Mouse (Mus musculus) lung, adult 2 months (tissue): Measurements from ENCODE around the gene Pik3r2. TPM values are rescaled to one million over a fixed set of nuclear protein-coding genes. Genes with fewer than 3 reads are reported as not detected.

Experiments
- DNase-seq: peaks from one replicate; pipeline ENCODE4 v3.0.0; 2022
- H3K4me1 ChIP-seq: fragments of 200-500 bp; 2 replicates; pipeline ENCODE4 v1.6.1; 2011; ENCODE audit warnings: low read length; ENCODE audit not compliant: control insufficient read depth, insufficient read depth
- H3K4me3 ChIP-seq: fragments of 200-500 bp; replicated peaks from 2 replicates; pipeline ENCODE3; 2011; ENCODE audit warnings: low read depth, mild to moderate bottlenecking, control low read depth, low read length; ENCODE audit errors: extremely low read depth
- CTCF ChIP-seq: fragments of 200-500 bp; IDR thresholded peaks from 2 replicates; pipeline ENCODE4 v1.5.1; 2011; ENCODE audit warnings: mild to moderate bottlenecking, low read length, control low read depth; ENCODE audit not compliant: insufficient read depth
- POLR2A ChIP-seq: fragments of 200-500 bp; IDR thresholded peaks from 2 replicates; pipeline ENCODE4 v1.6.1; 2011; ENCODE audit warnings: low read depth, mild to moderate bottlenecking, control low read depth, low read length, borderline replicate concordance; ENCODE audit errors: extremely low read depth
- WGBS: fragments of 180-500 bp; shearing (Covaris S2); methylation state at CpG from one replicate; pipeline ENCODE4 v1.1.7; 2018; 5-methylcytosine and 5-hydroxymethylcytosine counted together
- polyA plus RNA-seq: library from polyadenylated mRNA; depleted of rRNA; stranded (reverse); fragments of >200 nt; gene quantifications from 2 replicates; pipeline ENCODE4 v1.2.3, GENCODE M21; 2012

Gene Pik3r2
- polyA plus RNA-seq, 1 experiment: 112 TPM

DNA sequence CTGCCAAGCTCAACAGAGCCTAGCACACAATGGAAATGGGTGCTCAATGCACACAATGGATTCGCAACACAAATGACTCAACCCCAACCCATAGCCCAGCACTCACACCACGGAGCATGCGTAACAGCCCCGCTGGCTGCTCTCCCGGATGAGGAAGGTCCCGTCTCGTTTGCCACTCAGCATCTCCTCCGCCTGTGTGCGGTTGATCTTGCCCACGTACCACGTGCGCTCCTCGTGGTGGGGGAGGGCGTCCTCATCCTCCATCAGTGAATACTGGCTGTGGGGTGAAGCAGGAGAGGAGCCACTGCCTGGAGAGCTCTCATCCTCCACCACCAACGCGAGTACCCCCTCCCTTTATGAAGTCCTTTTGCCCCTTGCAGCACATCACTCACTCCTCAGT, 7.6 kb downstream of the Pik3r2 start:
- WGBS: 79% methylated on average over 16 of the region's 16 CpGs
- Histone ChIP-seq H3K4me1 (peaks cover 13% of the 10 kb centered on the region), H3K4me3 (no peak overlapping the region)
- no peak for TF ChIP-seq CTCF
- no peak for TF ChIP-seq POLR2A
- DNase-seq: no peak

DNA sequence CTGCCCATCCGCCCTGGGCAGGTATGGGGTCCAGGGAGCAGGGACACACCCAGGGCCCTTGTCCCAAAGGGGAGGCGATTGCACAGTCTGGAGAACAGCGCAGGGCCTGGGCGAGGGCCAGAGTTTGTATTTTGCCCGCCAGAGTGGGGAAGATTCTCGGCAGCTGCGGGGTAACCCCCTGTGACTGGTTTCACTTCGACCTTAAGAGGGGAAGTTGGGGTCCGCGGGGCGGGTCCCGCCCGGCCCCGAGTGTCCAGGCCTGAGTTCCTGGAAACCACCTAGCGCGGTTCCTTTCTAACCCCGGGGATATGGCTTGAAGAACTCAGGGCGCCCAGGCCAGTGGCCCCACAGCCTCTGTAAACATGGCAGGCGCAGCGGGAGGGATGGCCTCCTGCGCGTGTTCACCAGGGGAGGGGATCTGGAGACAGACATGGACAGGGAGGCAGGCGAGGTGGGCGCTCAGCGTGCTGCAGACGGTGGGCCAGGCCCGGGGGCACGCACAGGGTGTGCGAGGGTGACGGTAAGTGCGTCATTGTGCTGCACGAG, 8.2 kb downstream of the Pik3r2 start:
- Histone ChIP-seq H3K4me3 (no peak overlapping the region), H3K4me1 (peaks cover 12% of the 10 kb centered on the region)
- no peak for DNase-seq
- TF ChIP-seq POLR2A (no peak), CTCF (no peak)
- whole genome bisulfite sequencing: 91% methylated on average over 32 of the region's 32 CpGs

DNA sequence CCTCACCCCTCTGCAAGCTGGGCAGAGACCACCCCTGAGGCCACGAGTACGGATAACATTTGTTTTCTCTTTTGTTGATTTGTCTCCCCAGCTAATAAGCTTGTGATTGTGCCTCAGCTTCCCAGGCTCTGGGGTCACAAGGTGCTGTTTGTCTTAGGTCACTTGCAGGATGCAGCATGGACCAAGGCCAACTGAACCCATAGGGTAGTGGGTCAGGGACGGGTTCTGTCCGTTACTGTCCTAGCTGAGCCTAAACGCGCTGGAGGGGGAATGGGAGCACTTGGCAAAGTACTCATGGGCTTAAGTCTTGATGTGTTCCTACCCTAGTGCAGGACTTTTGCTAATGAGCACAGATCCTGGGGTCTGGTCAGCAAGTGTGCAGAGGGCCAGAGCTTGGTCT, 9.0 kb downstream of the Pik3r2 start:
- WGBS: 80% methylated on average over 6 of the region's 6 CpGs
- no peak overlapping the region for H3K4me3 ChIP-seq
- H3K4me1 ChIP-seq: peaks cover 12% of the 10 kb centered on the region
- no peak for TF ChIP-seq CTCF
- no peak for TF ChIP-seq POLR2A
- no peak for DNase-seq

DNA sequence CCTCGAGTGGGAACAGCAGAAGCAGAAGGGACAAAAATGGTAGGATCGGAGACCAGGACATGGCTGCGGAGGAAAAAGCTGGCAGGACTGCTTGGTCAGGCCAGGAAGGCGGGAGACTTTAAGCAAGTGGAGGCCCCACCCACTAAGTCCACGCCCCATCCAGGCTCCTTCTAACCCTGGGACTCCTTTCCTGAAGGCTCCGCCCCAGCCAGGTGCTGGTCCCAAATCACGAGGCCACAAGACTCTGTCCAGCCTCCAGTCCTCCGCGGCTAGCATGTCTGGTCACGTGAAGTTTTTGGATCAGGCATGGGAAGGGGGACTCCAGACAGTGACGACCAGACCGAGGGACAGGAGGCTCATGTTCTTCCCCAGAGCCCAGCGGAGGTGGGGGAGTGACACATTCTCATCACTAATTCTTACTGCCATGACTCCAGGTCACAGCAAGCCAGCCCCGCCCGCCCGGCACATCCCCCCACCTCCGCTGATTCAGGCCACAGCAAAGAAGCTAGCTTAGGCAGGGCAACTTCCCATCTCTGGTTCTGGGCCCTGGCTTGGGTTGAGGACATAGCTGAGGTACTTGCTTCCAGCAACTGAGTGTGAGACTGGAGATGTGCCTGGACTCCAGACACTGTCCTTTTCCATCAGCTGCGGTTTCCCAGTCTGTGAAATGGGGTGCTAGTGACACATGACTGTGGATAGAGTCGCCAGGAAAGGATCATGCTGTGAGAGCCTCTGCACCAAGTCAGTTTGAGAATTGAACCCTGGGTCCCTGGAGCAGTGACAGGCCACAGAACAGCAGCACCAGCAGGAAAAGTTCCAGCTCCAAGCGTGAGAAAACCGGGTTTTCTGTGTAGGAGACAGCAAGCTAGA, 9.7 kb downstream of the Pik3r2 start:
- Histone ChIP-seq H3K4me1 (peaks cover 12% of the 10 kb centered on the region), H3K4me3 (peak overlapping the region; percentile 68)
- WGBS: 13% methylated on average over 21 of the region's 21 CpGs
- peak; percentile 94 for TF ChIP-seq POLR2A
- no peak for TF ChIP-seq CTCF
- peak; percentile 87 for DNase-seq

DNA sequence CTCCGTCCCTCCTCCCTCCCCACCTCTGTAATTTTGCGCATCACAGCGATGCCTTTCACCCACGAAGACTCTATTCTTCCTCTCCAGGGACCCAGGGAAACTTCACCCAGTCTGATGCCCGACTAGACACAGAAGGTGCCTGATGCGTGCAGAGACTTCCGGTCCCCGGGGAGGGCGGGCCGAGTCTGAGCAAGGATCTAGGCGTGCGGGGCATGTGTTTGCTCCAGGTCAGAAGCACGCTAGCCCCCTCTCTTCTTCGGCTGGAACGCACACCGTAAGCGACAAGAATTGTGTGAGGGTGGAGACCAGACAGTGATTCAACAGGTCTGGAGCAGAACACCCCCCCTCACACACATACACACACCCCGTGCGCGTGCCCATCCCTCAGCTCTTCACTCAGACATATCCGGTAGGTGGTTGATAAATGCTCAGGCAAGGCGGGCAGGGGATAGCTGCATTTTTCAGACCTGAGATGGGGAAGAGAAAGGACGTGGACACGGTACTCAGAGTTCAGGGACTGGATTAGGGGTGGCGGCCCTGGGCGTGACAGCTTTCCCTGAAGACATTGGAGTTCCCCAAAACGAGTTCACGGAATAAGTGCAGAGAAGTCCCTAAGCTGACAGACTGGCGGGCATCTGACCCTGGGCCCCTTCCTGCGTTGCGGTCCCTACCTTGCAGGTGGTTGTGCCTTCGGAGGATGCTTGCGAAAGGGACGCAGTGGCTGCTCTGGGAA, 10.5 kb downstream of the Pik3r2 start:
- H3K4me1 ChIP-seq: peaks cover 17% of the 10 kb centered on the region
- TF ChIP-seq POLR2A (peak; percentile 8; the same call in 1 of the 2 replicates), CTCF (no peak)
- peak overlapping the region; percentile 68 for H3K4me3 ChIP-seq
- WGBS: 2% methylated on average over 34 of the region's 34 CpGs
- DNase-seq: no peak

DNA sequence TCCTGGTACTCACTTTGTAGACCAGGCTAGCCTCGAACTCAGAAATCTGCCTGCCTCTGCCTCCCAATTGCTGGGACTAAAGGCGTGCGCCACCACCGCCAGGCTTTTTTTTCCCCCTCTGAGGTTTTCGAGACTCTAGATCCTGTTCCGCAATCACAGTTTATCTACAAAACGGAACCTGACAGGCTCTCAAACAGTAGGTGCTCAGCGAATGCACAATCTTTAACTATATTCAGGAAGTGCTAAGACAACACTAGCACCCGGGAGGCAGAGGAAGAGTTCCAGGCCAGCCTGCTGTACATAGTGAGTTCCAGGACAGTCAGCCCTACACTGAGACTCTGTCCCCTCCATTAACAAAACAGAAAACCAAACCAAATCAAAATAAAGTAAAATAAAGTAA, 11.2 kb downstream of the Pik3r2 start:
- H3K4me1 ChIP-seq: peaks cover 17% of the 10 kb centered on the region
- TF ChIP-seq CTCF (no peak), POLR2A (no peak)
- WGBS: 41% methylated on average over 9 of the region's 9 CpGs
- DNase-seq: peak; percentile 12
- no peak overlapping the region for H3K4me3 ChIP-seq

DNA sequence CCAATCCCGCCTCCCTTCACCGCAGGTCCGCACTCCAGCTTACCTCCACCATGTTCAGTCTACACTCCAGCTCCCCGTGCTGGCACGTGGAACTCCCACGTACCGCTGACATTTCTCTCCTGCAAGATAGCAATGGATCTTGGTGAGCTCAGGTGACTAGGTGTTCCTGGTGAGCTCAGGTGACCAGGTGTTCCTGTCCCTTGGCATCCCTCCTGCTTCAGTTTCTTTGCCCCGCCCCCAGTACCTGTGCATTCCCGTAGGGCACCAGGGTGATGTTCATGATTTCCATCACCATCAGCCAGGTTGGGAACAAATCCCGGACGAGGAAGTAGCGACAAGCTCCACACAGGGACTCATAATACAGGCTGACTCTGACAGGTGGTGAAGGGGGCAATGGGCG, 11.8 kb downstream of the Pik3r2 start:
- DNase-seq: no peak
- H3K4me1 ChIP-seq: peaks cover 22% of the 10 kb centered on the region
- 86% methylated on average over 13 of the region's 13 CpGs for WGBS
- TF ChIP-seq POLR2A: no peak
- TF ChIP-seq CTCF: no peak
- H3K4me3 ChIP-seq: no peak overlapping the region

DNA sequence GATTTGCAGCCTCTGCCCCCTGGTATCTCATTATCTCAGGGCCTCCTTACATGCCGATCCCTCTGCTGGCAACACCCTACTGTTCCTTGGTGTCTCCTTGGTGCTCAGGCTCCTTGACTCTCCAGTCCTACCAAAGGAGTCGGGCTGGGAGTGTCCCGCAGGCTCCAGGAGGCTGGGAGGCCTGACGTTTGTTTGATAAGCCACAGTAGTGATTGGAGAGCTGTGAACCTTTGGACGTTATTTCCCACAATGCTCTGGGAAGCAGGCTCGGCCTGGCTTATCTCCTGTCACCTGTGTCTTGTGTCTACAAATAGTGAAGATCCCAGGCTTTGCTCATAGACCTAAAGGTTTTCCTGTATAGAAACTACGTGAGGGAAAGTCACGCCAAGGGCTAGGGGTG, 12.5 kb downstream of the Pik3r2 start:
- no peak for TF ChIP-seq CTCF
- TF ChIP-seq POLR2A: no peak
- Histone ChIP-seq H3K4me3 (no peak overlapping the region), H3K4me1 (peaks cover 25% of the 10 kb centered on the region)
- DNase-seq: no peak
- WGBS: 73% methylated on average over 8 of the region's 8 CpGs

DNA sequence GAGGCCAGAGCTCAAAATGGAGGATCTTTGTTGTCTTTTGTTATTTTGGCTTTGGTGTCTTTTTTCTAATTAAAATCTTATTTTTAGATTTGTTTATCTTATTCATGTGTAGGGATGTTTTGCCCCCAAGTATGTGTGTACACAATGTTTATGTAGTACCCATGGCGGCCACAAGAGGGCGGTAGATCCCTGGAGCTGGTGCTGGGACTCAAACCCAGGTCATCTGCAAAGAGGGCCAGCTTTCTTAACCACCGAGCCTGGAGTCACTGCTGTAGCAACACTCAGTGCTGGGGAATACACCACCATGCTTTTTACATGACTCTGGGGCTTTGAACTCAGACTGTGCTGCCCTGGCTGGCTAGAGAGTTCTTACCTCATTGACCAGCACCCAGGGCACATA, 13.2 kb downstream of the Pik3r2 start:
- TF ChIP-seq POLR2A: no peak
- peak; percentile 71 for TF ChIP-seq CTCF
- DNase-seq: peak; percentile 53
- H3K4me3 ChIP-seq: no peak overlapping the region
- whole genome bisulfite sequencing: 8% methylated on average over 3 of the region's 3 CpGs
- peaks cover 25% of the 10 kb centered on the region for H3K4me1 ChIP-seq

DNA sequence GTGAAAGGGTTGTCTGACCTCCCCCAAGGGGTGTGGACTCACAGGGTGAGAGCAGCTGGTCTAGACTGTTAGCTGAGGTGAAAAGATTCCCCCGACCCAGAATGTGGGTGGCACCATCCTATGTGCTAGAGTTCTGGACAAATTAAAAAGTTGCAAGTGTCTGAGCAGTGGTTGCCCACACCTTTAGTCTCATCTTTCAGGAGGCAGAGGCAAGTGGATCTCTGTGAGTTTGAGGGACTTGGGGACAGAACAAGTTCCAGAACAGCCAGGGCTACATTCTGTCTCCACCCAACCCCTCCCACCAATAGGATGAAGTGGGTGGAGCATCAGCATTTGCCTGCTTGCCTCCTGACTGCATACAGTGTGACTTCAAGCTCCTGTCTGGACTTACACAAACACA, 14.4 kb downstream of the Pik3r2 start:
- TF ChIP-seq CTCF (no peak), POLR2A (no peak)
- WGBS: 65% methylated on average over 1 of the region's 1 CpGs
- DNase-seq: no peak
- H3K4me1 ChIP-seq: peaks cover 25% of the 10 kb centered on the region
- no peak overlapping the region for H3K4me3 ChIP-seq
